Mouse (Mus musculus) midbrain, embryonic 15.5 days (tissue): ENCODE measurements around the gene Nsfl1c. TPM values are rescaled to one million over a fixed set of nuclear protein-coding genes. Genes with fewer than 3 reads are reported as not detected.
"Not testable (repeated sequence)": the region's sequence is repeated elsewhere in the genome, so short reads cannot be mapped to it uniquely, and the experiment has no call there.

Experiments
- ATAC-seq: fragments of 200-750 bp; cut with Nextera tagmentation; replicated peaks from 2 replicates; pipeline ENCODE4 v1.8.0; 2017; ENCODE audit warnings: moderate TSS enrichment
- H3K27ac ChIP-seq: fragments of 300-500 bp; sonication (generic); 2 replicates; pipeline ENCODE4 v1.5.1; 2015; ENCODE audit warnings: mild to moderate bottlenecking, inconsistent platforms
- H3K27me3 ChIP-seq: fragments of 300-500 bp; sonication (generic); replicated peaks from 2 replicates; pipeline ENCODE4 v1.6.1; 2015; ENCODE audit warnings: inconsistent platforms
- H3K36me3 ChIP-seq: fragments of 300-500 bp; sonication (generic); replicated peaks from 2 replicates; pipeline ENCODE4 v1.6.1; 2015; ENCODE audit warnings: inconsistent platforms
- H3K4me1 ChIP-seq: fragments of 300-500 bp; sonication (generic); 2 replicates; pipeline ENCODE4 v1.6.1; 2015; ENCODE audit warnings: inconsistent platforms
- H3K4me2 ChIP-seq: fragments of 300-500 bp; sonication (generic); 2 replicates; pipeline ENCODE4 v1.6.1; 2015; ENCODE audit warnings: inconsistent platforms, mild to moderate bottlenecking, moderate library complexity
- H3K4me3 ChIP-seq: fragments of 300-500 bp; sonication (generic); 2 replicates; pipeline ENCODE4 v1.5.1; 2015; ENCODE audit warnings: mild to moderate bottlenecking, inconsistent platforms
- H3K9ac ChIP-seq: fragments of 300-500 bp; sonication (generic); 2 replicates; pipeline ENCODE4 v1.6.1; 2015; ENCODE audit warnings: mild to moderate bottlenecking, inconsistent platforms
- H3K9me3 ChIP-seq: fragments of 300-500 bp; sonication (generic); 2 replicates; pipeline ENCODE4 v1.6.1; 2016; ENCODE audit warnings: inconsistent platforms
- WGBS: fragments of 180-500 bp; shearing (Covaris S2); methylation state at CpG from one replicate; pipeline ENCODE4 v1.1.7; 2015; ENCODE audit warnings: mixed read lengths; 5-methylcytosine and 5-hydroxymethylcytosine counted together
- polyA plus RNA-seq: library from polyadenylated mRNA; unstranded; fragments of >200 nt; fragmentation: Nextera tagmentation; extraction: Ambion mirVana; gene quantifications from 2 replicates; pipeline ENCODE4 v1.2.1, GENCODE M21; 2015

The Nsfl1c gene
- polyA plus RNA-seq, result 285 and 292 TPM in 2 replicates

- H3K4me1 ChIP-seq, result peaks cover 33% of the 10 kb centered on the region
- ATAC-seq, result peak; percentile 100
- H3K4me3 ChIP-seq, result peak within 1 kb of the TSS; percentile 99
- H3K4me2 ChIP-seq, result peak within 1 kb of the TSS; percentile 92
- WGBS, result under 1% methylated on average over 73 of the region's 73 CpGs
- peaks cover 4% of the 10 kb centered on the region; the same call in 1 of the 2 replicates for H3K36me3 ChIP-seq
- H3K27me3 ChIP-seq, result no peaks in the 10 kb centered on the region
- peak within 1 kb of the TSS; percentile 79 for H3K27ac ChIP-seq
- H3K9ac ChIP-seq, result peak within 1 kb of the TSS; percentile 92
- no peaks in the 10 kb centered on the region for H3K9me3 ChIP-seq
Measured at GRCm38 (mm10) chr2:151494035-151494803, at the start of gene Nsfl1c. Nsfl1c (plus strand) TSS chr2:151494182.

- H3K27ac ChIP-seq, H3K9ac ChIP-seq, H3K4me3 ChIP-seq, ATAC-seq, H3K27me3 ChIP-seq, H3K9me3 ChIP-seq, H3K36me3 ChIP-seq, H3K4me1 ChIP-seq, H3K4me2 ChIP-seq: not testable (repeated sequence)
- 89% methylated on average over 5 of the region's 5 CpGs for WGBS
Measured at GRCm38 (mm10) chr2:151476053-151476452, 17.9 kb upstream of the Nsfl1c start, which contains the start of gene 4921509C19Rik. 4921509C19Rik (minus strand) TSS chr2:151476153.

GRCm38 (mm10) chr2:151486496-151486895 lies 7.5 kb upstream of the Nsfl1c start:
- H3K4me2 ChIP-seq, result no peak overlapping the region
- no peaks in the 10 kb centered on the region for H3K27me3 ChIP-seq
- no peak overlapping the region for H3K4me3 ChIP-seq
- H3K4me1 ChIP-seq, result no peaks in the 10 kb centered on the region
- no peaks in the 10 kb centered on the region for H3K36me3 ChIP-seq
- no peak overlapping the region for H3K27ac ChIP-seq
- no peak for ATAC-seq
- no peaks in the 10 kb centered on the region for H3K9me3 ChIP-seq
- H3K9ac ChIP-seq, result no peak overlapping the region

DNA sequence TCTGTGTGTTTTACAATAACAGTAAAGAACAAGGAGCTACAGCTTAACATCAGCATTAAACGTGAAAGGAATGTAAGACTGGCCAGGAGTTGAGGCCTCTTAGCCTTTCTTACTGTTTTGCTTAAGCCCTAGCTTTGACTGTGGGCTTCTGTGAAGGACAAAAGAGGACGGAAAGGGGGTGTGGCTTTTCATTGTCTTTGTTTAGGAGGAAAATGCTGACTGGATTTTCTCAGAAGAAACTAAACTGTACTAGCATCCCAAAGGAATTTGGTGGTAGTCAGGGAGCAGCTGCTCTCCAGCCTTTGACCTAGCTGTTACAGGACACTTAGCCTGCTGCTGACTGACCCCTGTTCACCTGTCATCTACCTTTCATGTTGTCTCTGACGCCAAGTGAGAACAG lies 4.4 kb downstream of the Nsfl1c start:
- no peak overlapping the region for H3K4me2 ChIP-seq
- peaks cover 31% of the 10 kb centered on the region; the same call in 1 of the 2 replicates for H3K36me3 ChIP-seq
- no peak overlapping the region for H3K27ac ChIP-seq
- no peak overlapping the region for H3K9ac ChIP-seq
- 39% methylated on average over 3 of the region's 3 CpGs for WGBS
- ATAC-seq, result no peak
- no peaks in the 10 kb centered on the region for H3K27me3 ChIP-seq
- H3K4me1 ChIP-seq, result peaks cover 33% of the 10 kb centered on the region
- no peaks in the 10 kb centered on the region for H3K9me3 ChIP-seq
- H3K4me3 ChIP-seq, result no peak overlapping the region

DNA sequence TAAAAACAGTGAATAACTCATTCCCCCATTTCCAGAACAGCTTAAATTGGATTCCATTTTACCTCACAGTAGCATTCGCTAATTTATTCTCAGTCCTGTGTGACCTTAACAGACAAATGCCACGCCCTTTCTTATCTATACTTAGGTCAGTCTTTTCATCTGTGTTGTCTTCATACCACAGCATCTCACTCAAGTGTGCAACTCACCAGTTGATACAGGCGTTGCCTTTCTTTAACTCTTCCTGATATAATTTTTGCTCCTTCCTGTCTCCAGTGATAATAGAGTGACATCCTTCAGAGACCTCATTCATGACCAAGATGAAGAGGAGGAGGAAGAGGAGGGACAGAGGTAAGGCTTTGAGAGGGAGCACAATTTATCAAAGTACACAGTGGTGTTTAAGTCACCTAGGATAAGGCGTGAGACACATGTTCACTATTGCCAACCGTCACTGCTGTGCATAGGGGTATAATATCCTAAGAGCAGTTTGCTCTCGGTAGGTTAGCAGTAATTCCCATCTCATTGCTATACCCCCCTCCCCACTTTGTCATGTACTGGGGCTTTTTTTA lies 6.5 kb downstream of the Nsfl1c start:
- H3K4me1 ChIP-seq, result peaks cover 24% of the 10 kb centered on the region
- ATAC-seq, result no peak
- 96% methylated on average over 6 of the region's 6 CpGs for WGBS
- no peak overlapping the region for H3K9ac ChIP-seq
- H3K4me2 ChIP-seq, result no peak overlapping the region
- no peaks in the 10 kb centered on the region for H3K27me3 ChIP-seq
- H3K36me3 ChIP-seq, result peaks cover 51% of the 10 kb centered on the region
- H3K4me3 ChIP-seq, result no peak overlapping the region
- H3K27ac ChIP-seq, result no peak overlapping the region
- no peaks in the 10 kb centered on the region for H3K9me3 ChIP-seq

- Histone ChIP-seq H3K27ac (no peak overlapping the region), H3K27me3 (no peaks in the 10 kb centered on the region), H3K4me2 (no peak overlapping the region), H3K9ac (no peak overlapping the region), H3K4me1 (no peaks in the 10 kb centered on the region), H3K9me3 (no peaks in the 10 kb centered on the region), H3K4me3 (no peak overlapping the region), H3K36me3 (peaks cover 71% of the 10 kb centered on the region)
- WGBS, result 88% methylated on average over 4 of the region's 4 CpGs
- no peak for ATAC-seq
Measured at GRCm38 (mm10) chr2:151504226-151504625, 10.2 kb downstream of the Nsfl1c start.

DNA sequence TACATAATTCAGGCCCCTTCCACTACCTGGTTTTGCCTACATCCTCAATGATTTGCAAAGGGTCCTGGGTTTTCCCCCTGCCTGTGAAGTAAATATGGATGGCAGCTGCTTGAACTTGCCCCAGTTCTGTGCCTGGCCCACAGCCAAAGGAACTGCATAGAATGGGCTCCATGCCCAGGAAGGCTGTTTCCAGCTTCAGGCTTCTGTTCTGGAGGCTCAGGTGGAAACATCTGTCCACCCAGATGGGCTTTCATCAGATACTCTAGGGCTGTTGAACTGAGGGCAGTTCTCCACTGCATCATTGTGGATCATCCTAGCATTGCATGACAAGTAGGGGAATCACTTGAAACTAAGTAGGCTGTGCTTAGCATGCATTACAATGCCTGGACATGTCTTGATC lies 18.2 kb downstream of the Nsfl1c start:
- Histone ChIP-seq H3K9me3 (no peaks in the 10 kb centered on the region), H3K36me3 (peaks cover 37% of the 10 kb centered on the region), H3K27me3 (no peaks in the 10 kb centered on the region), H3K4me3 (no peak overlapping the region), H3K9ac (no peak overlapping the region), H3K4me1 (no peaks in the 10 kb centered on the region), H3K4me2 (no peak overlapping the region), H3K27ac (no peak overlapping the region)
- no peak for ATAC-seq

DNA sequence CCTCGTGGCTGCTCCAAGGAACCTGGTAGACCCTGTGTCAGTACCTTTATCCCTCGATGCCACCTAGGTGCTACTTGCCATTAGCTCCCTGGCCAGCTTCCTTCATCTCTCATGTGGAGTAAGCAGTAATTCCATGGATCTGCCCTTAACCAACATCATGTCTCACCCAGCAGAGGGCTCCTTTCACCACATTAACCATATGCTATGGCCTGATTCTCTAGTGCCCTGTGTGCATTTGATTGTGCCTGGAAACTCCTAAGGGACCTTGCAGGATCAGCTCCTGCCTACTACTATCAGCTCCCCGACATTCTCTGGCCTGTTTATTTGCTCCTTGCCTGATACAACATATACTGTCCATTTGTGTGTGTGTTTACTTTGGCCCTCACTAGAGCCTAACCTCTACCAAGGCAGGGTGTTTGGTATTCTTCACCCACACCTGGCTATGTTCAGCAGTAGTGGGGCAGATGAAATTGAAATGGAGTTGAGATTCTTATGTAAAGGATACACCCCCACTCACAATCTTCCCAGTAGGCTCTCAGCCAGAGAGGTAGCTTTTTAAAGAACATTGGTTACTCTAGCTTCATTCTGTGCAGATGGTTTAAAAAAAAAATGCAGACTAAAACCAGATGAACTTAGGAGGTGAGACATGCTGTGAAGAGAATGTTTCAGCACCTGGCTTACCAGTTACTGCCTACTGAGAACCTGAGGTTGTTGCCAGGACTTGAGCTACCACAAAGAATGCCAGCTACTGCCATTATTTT lies 19.7 kb downstream of the Nsfl1c start:
- 86% methylated on average over 3 of the region's 3 CpGs for WGBS
- Histone ChIP-seq H3K4me1 (no peaks in the 10 kb centered on the region), H3K36me3 (peaks cover 30% of the 10 kb centered on the region), H3K27me3 (no peaks in the 10 kb centered on the region), H3K4me3 (no peak overlapping the region), H3K9ac (no peak overlapping the region), H3K9me3 (no peaks in the 10 kb centered on the region), H3K27ac (no peak overlapping the region), H3K4me2 (no peak overlapping the region)
- 0 out of 2 replicates have a peak, but pooled peaks have one; percentile 30 for ATAC-seq

DNA sequence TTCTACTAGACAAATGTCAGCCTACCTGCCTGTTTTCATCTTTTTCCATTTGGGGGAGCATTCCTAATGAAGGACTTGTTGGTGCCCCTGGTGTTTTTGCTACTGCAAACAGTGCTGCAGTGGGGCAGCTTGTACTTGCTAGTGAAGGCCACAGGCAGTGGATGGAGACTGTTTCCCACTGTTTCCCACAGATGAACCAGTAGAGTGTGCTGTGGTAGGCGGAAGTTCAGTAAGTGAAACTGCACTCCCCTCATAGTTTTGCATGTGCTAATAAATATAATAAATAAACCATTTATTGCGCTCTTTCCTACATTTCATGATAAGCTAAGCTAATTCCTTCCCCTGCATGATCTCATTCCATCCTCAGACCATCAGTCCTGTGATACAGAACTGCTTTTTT lies 25.0 kb downstream of the Nsfl1c start:
- 95% methylated on average over 2 of the region's 2 CpGs for WGBS
- Histone ChIP-seq H3K4me3 (no peak overlapping the region), H3K9ac (no peak overlapping the region), H3K36me3 (peaks cover 28% of the 10 kb centered on the region), H3K27ac (no peak overlapping the region), H3K4me1 (no peaks in the 10 kb centered on the region), H3K9me3 (no peaks in the 10 kb centered on the region), H3K4me2 (no peak overlapping the region), H3K27me3 (no peaks in the 10 kb centered on the region)
- ATAC-seq, result no peak

DNA sequence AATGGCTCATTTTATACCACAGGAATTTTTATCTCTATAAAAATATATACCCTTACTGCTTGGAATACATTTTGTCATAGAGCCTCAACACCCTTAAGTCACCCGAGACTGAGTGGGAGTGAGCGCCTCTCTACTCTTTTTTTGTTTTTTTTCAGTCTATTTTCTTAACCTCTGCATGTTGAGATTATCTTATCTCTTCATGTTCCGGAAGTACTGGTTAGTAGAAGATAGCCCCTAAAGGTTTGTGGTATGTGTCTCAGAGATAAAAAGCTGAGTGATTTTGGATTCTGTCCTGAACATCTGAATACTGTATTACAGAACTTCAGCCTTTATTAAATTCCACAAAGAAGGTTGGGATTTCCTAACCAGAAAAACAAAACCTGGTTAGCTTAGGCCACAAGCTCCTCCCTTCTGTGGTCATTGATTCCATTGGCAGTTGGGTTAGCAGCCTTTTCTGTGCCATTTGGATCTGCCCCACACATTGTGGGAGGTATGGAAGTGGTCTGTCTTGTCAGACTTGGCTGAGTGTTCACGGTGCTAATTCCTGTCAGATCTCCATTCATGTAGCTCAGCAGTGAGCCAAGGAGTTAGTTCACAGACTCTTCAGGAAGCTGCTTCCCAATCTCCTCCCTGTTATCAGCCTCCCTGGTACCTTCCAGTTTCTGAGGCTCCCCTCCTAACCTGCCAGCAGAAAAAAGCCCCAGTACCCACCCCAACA lies 30.5 kb downstream of the Nsfl1c start:
- H3K9me3 ChIP-seq, result no peaks in the 10 kb centered on the region
- peaks cover 13% of the 10 kb centered on the region for H3K36me3 ChIP-seq
- no peak for ATAC-seq
- H3K27ac ChIP-seq, result no peak overlapping the region
- H3K9ac ChIP-seq, result no peak overlapping the region
- no peaks in the 10 kb centered on the region for H3K27me3 ChIP-seq
- no peak overlapping the region for H3K4me2 ChIP-seq
- WGBS, result 70% methylated on average over 4 of the region's 4 CpGs
- no peak overlapping the region for H3K4me3 ChIP-seq
- H3K4me1 ChIP-seq, result no peaks in the 10 kb centered on the region

- WGBS, result 81% methylated on average over 2 of the region's 2 CpGs
- ATAC-seq, result no peak
Measured at GRCm38 (mm10) chr2:151525520-151525919, 31.5 kb downstream of the Nsfl1c start.

DNA sequence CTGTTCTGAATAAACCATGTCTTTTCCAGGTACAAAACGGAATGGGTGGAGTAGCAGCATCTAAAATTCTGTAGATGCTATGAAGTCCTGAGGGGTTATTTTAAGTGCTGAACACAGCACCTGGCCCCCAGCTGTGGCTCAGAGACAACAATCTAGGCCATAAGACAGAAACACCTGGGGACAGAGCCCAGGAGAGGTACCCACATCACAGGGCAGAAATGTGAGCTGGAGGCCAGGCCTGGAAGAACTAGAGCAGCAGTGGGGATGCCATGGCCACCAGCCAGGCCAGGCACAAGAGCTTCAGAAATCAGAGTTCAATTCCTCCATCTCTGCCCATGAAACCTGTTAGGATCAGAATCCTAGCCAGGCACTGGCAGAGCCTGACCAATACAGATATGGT lies 34.1 kb downstream of the Nsfl1c start:
- Histone ChIP-seq H3K27me3 (no peaks in the 10 kb centered on the region), H3K4me2 (no peak overlapping the region), H3K4me3 (no peak overlapping the region), H3K4me1 (no peaks in the 10 kb centered on the region), H3K9ac (no peak overlapping the region), H3K36me3 (no peaks in the 10 kb centered on the region), H3K9me3 (no peaks in the 10 kb centered on the region), H3K27ac (no peak overlapping the region)
- WGBS, result 91% methylated on average over 1 of the region's 1 CpGs
- ATAC-seq, result no peak

More at GRCm38 (mm10) chr2:151525520-151525919, 31.5 kb downstream of the Nsfl1c start:
- no peak overlapping the region for H3K9ac ChIP-seq
- no peaks in the 10 kb centered on the region for H3K27me3 ChIP-seq
- no peaks in the 10 kb centered on the region for H3K9me3 ChIP-seq
- H3K4me1 ChIP-seq, result no peaks in the 10 kb centered on the region
- H3K27ac ChIP-seq, result no peak overlapping the region
- H3K36me3 ChIP-seq, result peaks cover 9% of the 10 kb centered on the region
- no peak overlapping the region for H3K4me2 ChIP-seq
- no peak overlapping the region for H3K4me3 ChIP-seq
